19 mouse cellular contexts compared by ENCODE assay signal in the genomic region with DNA sequence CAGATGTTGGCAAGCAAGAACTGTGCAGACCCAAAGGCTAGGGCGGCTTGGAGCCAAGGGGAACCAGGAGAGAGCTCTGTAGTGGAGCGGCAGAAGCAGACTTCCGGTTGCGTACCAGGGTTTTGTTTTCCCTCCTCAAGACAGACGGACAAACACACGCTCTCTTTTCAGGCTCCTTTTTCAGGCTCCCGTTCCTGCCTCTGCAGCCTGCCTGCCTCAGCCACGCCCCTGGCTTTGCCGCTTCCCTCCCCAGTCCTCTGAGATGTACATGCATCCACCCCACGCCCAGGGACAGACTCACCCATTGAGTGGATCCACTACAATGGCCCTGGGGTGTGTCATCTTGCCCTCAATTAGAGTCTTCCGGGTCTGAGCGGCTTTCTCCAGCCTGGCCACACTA. TPM values are rescaled to one million over a fixed set of nuclear protein-coding genes. Genes with fewer than 3 reads are reported as not detected.
DNase-seq lines count a peak whose midpoint lies in the region; ATAC-seq and TF ChIP-seq lines count a peak whose summit lies in the region.
"Had no signal": no experiment of that assay in that cellular context is flagged by ENCODE, and none has a peak within 500 bp of the region (broad histone marks: within the 10 kb centered on the region; RNA-seq: fewer than 3 reads in every experiment).

No protein-coding gene starts in this region.

- no peak overlapping the region for H3K4me3 ChIP-seq in embryonic facial prominence, embryonic 13.5 days
- no peak overlapping the region for H3K4me3 ChIP-seq in embryonic facial prominence, embryonic 10.5 days
- H3K4me3 ChIP-seq in stomach, postnatal 0 days (ENCODE audit: low read depth, low read length) = no peak overlapping the region
- no peak overlapping the region for H3K4me3 ChIP-seq in midbrain, embryonic 10.5 days
- H3K4me3 ChIP-seq: forebrain, embryonic 10.5 days; myocyte had no signal

- no peak for ATAC-seq in embryonic facial prominence, embryonic 13.5 days (ENCODE audit: insufficient number of reproducible peaks, insufficient read depth, low FRiP score, low TSS enrichment, low read depth)
- peak; percentile 33 for ATAC-seq in granulocyte monocyte progenitor cell, adult 5-6 weeks (replicated peaks; ENCODE audit: poor library complexity, severe bottlenecking)
- ATAC-seq in stomach, postnatal 0 days (ENCODE audit: low FRiP score, low TSS enrichment) = no peak
- ATAC-seq: inflammation-experienced regulatory T-cells, adult 6 months had no signal

- H3K36me3 ChIP-seq in embryonic facial prominence, embryonic 13.5 days = peaks cover 97% of the 10 kb centered on the region
- peaks cover 99% of the 10 kb centered on the region for H3K36me3 ChIP-seq in embryonic facial prominence, embryonic 10.5 days (replicated peaks)
- H3K36me3 ChIP-seq in stomach, postnatal 0 days (ENCODE audit: control insufficient read depth, insufficient read depth, low read length) = peaks cover 28% of the 10 kb centered on the region
- H3K36me3 ChIP-seq in midbrain, embryonic 10.5 days = peaks cover 98% of the 10 kb centered on the region

- no peak overlapping the region for H3K9ac ChIP-seq in embryonic facial prominence, embryonic 13.5 days
- H3K9ac ChIP-seq in stomach, postnatal 0 days (ENCODE audit: low read length) = no peak overlapping the region
- H3K9ac ChIP-seq: liver, embryonic 14.5 days had no signal

- 89% methylated on average over 12 of the region's 12 CpGs for WGBS in embryonic facial prominence, embryonic 13.5 days
- WGBS in embryonic facial prominence, embryonic 10.5 days = 88% methylated on average over 12 of the region's 12 CpGs
- 61% methylated on average over 12 of the region's 12 CpGs for WGBS in stomach, postnatal 0 days
- 90% methylated on average over 12 of the region's 12 CpGs for whole genome bisulfite sequencing in midbrain, embryonic 10.5 days

- intact Hi-C loops in heart, postnatal 10 days (cut with DNase I) = no loop called here

- DNase-seq in embryonic facial prominence, embryonic 10.5 days (ENCODE audit: low spot score) = no peak
- DNase-seq in ES-CJ7 (ENCODE audit: low read depth, low spot score) = peak; percentile 87
- DNase-seq in stomach, postnatal 0 days (ENCODE audit: low spot score) = no peak
- DNase-seq in midbrain, embryonic 10.5 days (ENCODE audit: low spot score) = no peak
- no peak for DNase-seq in kidney, adult 8-10 months
- DNase-seq in heart, postnatal 10 days = no peak
- DNase-seq: adrenal gland, postnatal 10 days; cerebellum, adult 18-20 months; embryo, embryonic 11 days; gastrocnemius, postnatal 14 days; kidney, postnatal 4 days; lung, postnatal 4 days; spleen, adult 18-20 months had no signal

- no peak for TF ChIP-seq EP300 in stomach, postnatal 0 days (optimal IDR thresholded peaks at IDR 0.05)

- no peaks in the 10 kb centered on the region for H3K27me3 ChIP-seq in embryonic facial prominence, embryonic 13.5 days
- no peaks in the 10 kb centered on the region for H3K27me3 ChIP-seq in embryonic facial prominence, embryonic 10.5 days (replicated peaks; ENCODE audit: low read depth, poor library complexity, severe bottlenecking)
- no peaks in the 10 kb centered on the region for H3K27me3 ChIP-seq in stomach, postnatal 0 days (ENCODE audit: control insufficient read depth, insufficient read depth, low read length)
- H3K27me3 ChIP-seq in midbrain, embryonic 10.5 days (ENCODE audit: low read depth, poor library complexity, severe bottlenecking) = no peaks in the 10 kb centered on the region

- peaks cover 4% of the 10 kb centered on the region; the same call in 1 of the 2 replicates for H3K4me1 ChIP-seq in embryonic facial prominence, embryonic 13.5 days
- peaks cover 15% of the 10 kb centered on the region for H3K4me1 ChIP-seq in embryonic facial prominence, embryonic 10.5 days
- H3K4me1 ChIP-seq in stomach, postnatal 0 days (replicated peaks; ENCODE audit: control insufficient read depth, insufficient read depth) = no peaks in the 10 kb centered on the region
- peaks cover 9% of the 10 kb centered on the region for H3K4me1 ChIP-seq in midbrain, embryonic 10.5 days

- H3K27ac ChIP-seq in embryonic facial prominence, embryonic 13.5 days = peak overlapping the region; percentile 22; the same call in 1 of the 2 replicates
- no peak overlapping the region for H3K27ac ChIP-seq in embryonic facial prominence, embryonic 10.5 days (replicated peaks)
- H3K27ac ChIP-seq in stomach, postnatal 0 days (replicated peaks) = peak overlapping the region; percentile 74; the same call in 1 of the 2 replicates
- H3K27ac ChIP-seq in midbrain, embryonic 10.5 days (replicated peaks) = no peak overlapping the region
- H3K27ac ChIP-seq: forebrain, embryonic 10.5 days; liver, embryonic 14.5 days had no signal

- no peaks in the 10 kb centered on the region for H3K9me3 ChIP-seq in embryonic facial prominence, embryonic 13.5 days
- no peaks in the 10 kb centered on the region for H3K9me3 ChIP-seq in embryonic facial prominence, embryonic 10.5 days
- no peaks in the 10 kb centered on the region for H3K9me3 ChIP-seq in stomach, postnatal 0 days (ENCODE audit: control insufficient read depth, low read length)
- no peaks in the 10 kb centered on the region for H3K9me3 ChIP-seq in midbrain, embryonic 10.5 days (replicated peaks)
- H3K9me3 ChIP-seq: forebrain, embryonic 10.5 days had no signal

- H3K4me2 ChIP-seq in embryonic facial prominence, embryonic 13.5 days = no peak overlapping the region
- H3K4me2 ChIP-seq in stomach, postnatal 0 days (replicated peaks; ENCODE audit: low read depth) = no peak overlapping the region

- TF ChIP-seq CTCF in stomach, postnatal 0 days (IDR thresholded peaks at IDR 0.05; ENCODE audit: low read depth) = no peak

RNA-seq across cellular contexts. Expression of gene Lrp1, which starts 30.7 kb away (rescaled TPM):
- polyA plus RNA-seq in embryonic facial prominence, embryonic 13.5 days (2015; fragmentation: Nextera tagmentation; extraction: Ambion mirVana) = 139 and 159 TPM in 2 replicates
- 66.6 and 70.6 TPM in 2 replicates for polyA plus RNA-seq in embryonic facial prominence, embryonic 10.5 days (2016; fragmentation: Nextera tagmentation; extraction: Ambion mirVana)
- 13.9 and 15.0 TPM in 2 replicates for total RNA-seq in granulocyte monocyte progenitor cell, adult 5-6 weeks (2014; fragmentation: Nextera tagmentation)
- 5.7 and 18.1 TPM in 2 replicates for total RNA-seq in granulocyte monocyte progenitor cell, adult 5-6 weeks (2017)
- 32.7 and 37.4 TPM in 2 replicates for polyA plus RNA-seq in stomach, postnatal 0 days (2015; fragmentation: Nextera tagmentation; extraction: Ambion mirVana)
- 54.9 and 69.8 TPM in 2 replicates for polyA plus RNA-seq in midbrain, embryonic 10.5 days (2016; fragmentation: Nextera tagmentation; extraction: Ambion mirVana)
- 10 to 100 TPM; 95.8 to 96.3 TPM for total RNA-seq in heart, postnatal 10 days (2021)

RNA-seq across cellular contexts. Expression of gene Stat6, which starts 52.5 kb away (rescaled TPM):
- 21.1 and 22.0 TPM in 2 replicates for polyA plus RNA-seq in embryonic facial prominence, embryonic 13.5 days (2015; fragmentation: Nextera tagmentation; extraction: Ambion mirVana)
- 10.4 and 11.5 TPM in 2 replicates for polyA plus RNA-seq in embryonic facial prominence, embryonic 10.5 days (2016; fragmentation: Nextera tagmentation; extraction: Ambion mirVana)
- 71.6 and 82.1 TPM in 2 replicates for total RNA-seq in granulocyte monocyte progenitor cell, adult 5-6 weeks (2014; fragmentation: Nextera tagmentation)
- 46.0 and 67.5 TPM in 2 replicates for total RNA-seq in granulocyte monocyte progenitor cell, adult 5-6 weeks (2017)
- 31.4 and 34.6 TPM in 2 replicates for polyA plus RNA-seq in stomach, postnatal 0 days (2015; fragmentation: Nextera tagmentation; extraction: Ambion mirVana)
- polyA plus RNA-seq in midbrain, embryonic 10.5 days (2016; fragmentation: Nextera tagmentation; extraction: Ambion mirVana) = 8.2 and 8.9 TPM in 2 replicates
- 10 to 100 TPM; 45.9 to 46.8 TPM for total RNA-seq in heart, postnatal 10 days (2021)

RNA-seq across cellular contexts. Expression of gene Nxph4, which starts 55.9 kb away (rescaled TPM):
- polyA plus RNA-seq in embryonic facial prominence, embryonic 13.5 days (2015; fragmentation: Nextera tagmentation; extraction: Ambion mirVana) = 3.0 and 3.9 TPM in 2 replicates
- 5.2 and 9.7 TPM in 2 replicates for polyA plus RNA-seq in embryonic facial prominence, embryonic 10.5 days (2016; fragmentation: Nextera tagmentation; extraction: Ambion mirVana)
- total RNA-seq in granulocyte monocyte progenitor cell, adult 5-6 weeks (2014; fragmentation: Nextera tagmentation) = not detected in 2 replicates
- not detected in 2 replicates for total RNA-seq in granulocyte monocyte progenitor cell, adult 5-6 weeks (2017)
- 2.7 and 4.0 TPM in 2 replicates for polyA plus RNA-seq in stomach, postnatal 0 days (2015; fragmentation: Nextera tagmentation; extraction: Ambion mirVana)
- polyA plus RNA-seq in midbrain, embryonic 10.5 days (2016; fragmentation: Nextera tagmentation; extraction: Ambion mirVana) = 19.4 and 27.2 TPM in 2 replicates
- total RNA-seq in heart, postnatal 10 days (2021) = 1 to 10 TPM; 1.3 to 1.8 TPM
- polyA plus RNA-seq: inflammation-experienced regulatory T-cells, adult 6 months had no signal

Comparison
In these comparisons a context has a peak if more than half of its experiments do, and no peak if none do; other contexts are left out.
1. H3K27ac ChIP-seq: peak in embryonic facial prominence, embryonic 13.5 days (single experiment) and stomach, postnatal 0 days (single experiment); none in embryonic facial prominence, embryonic 10.5 days (single experiment) and midbrain, embryonic 10.5 days (single experiment).